Mouse (Mus musculus): ENCODE measurements around the gene Klhl40.

Klhl40 gene

DNA sequence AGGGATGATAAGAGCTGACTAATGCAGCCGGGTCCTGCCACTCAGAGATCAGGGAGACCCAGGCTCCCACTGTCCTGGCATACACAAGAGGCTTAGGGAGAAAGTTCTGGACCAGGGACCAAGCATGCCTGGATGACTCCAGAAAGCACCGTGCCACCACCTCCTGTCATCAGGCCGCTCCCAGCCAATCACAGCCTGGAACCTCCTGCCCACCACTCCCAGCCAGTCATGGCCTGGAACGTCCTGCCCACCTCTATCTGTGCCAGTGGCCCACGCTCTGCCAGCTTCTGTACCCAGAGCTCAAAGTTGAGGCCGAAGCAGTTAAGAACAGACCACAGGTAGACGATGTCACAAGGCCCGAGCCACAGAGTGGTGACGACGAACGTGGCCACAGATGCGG is 7.4 kb downstream of the Klhl40 start:
- DNase-seq, result no peak

DNA sequence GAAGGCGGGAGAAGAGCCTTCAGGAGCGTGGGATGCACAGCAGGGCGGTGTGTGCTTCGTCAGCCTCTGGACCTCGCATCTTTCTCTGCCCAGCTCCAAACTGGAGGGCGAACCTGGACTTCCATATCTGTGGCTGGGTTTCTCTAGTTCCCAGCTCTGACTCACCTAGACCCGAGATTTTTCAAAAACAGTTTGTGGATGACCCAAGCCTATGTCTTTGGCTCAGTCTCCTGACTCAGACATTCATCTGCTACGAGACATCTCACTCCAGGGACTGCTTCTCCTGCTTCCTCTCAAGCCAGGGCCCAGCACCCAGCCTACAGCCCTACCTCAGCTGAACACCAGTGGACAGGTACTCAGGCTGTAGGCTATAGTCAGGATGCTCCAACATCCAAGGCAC is 7.9 kb downstream of the Klhl40 start:
- DNase-seq, result no peak

DNA sequence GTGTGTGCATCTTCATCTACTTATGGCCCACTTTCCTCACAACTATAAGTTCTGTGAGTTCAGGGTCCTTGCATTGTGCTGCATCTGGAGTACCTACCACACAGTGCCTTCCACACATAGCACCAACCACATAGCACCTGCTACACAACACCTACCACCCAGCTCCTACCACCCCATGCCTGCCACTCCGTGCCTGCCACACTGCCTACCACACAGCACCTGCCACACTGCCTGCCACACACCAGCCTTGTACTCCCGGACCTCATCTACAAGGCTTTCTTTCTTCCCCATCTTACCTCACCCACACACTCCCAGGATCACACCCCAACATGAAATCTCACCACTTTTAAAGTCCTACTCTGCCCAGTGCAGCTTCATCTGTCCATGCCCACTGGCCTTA is 9.0 kb downstream of the Klhl40 start:
- DNase-seq, result no peak

DNA sequence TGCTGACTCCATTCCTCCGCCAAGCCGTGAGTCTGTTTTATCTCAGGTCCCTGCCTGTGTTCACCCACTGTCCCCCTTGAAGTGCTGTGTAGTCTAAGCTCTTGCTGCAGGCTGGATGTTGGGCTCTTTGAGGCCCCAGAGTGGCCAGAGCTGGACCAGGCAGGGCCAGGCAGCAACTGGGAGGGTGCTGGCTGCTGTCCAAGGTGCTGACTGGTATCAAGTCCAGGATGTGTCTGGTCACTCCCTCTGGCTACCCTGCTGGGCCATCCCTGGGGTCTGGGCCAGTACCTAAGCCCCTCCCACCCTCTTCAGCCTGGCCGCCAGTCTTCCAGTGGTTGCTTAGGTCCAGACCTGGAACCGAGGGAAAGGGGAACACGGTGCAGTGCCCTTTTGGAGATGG is 13.8 kb downstream of the Klhl40 start:
- DNase-seq, result peak; percentile 77

DNA sequence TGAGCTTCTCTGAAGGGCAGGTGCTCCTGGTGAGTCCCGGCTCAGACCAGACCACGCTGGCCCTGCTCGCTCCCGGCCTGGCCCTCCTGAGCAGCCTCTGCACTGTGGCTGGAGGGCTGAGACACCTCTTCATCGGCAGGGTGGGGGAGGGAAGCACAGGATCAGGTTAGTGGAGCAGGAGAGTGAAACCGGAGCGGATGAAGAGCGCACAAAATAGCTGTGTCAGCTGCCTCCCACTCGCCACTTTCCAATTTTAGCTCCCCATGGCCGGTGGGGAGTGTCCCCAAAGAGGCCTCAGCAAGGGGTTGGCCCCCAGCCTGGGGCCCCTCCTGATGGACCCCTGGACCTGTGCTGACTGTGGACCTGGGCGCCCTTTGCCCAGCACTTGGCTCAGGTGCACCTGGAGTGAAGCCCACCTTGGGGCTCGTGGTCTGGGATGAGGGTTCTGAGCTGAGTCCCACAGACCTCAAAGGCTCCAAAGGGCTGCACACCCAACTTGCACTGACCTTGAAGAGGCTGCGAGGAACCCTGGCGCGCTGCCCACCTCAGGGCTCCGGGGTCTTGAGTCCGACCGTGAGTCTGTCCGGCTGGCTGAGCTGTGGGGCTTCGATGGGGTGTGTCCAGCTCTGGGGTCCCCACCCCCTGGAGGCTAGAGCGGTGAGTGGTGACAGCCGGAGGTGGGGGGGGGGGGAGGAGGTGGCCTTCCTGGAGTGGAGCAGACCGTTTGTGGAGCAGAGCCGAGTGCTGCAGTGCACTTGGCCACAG is 14.5 kb downstream of the Klhl40 start, which contains the start of gene Hhatl:
Gene Hhatl, minus strand, starts transcription at position 751 of the 765 bp plus-strand sequence.
- DNase-seq, result no peak

DNA sequence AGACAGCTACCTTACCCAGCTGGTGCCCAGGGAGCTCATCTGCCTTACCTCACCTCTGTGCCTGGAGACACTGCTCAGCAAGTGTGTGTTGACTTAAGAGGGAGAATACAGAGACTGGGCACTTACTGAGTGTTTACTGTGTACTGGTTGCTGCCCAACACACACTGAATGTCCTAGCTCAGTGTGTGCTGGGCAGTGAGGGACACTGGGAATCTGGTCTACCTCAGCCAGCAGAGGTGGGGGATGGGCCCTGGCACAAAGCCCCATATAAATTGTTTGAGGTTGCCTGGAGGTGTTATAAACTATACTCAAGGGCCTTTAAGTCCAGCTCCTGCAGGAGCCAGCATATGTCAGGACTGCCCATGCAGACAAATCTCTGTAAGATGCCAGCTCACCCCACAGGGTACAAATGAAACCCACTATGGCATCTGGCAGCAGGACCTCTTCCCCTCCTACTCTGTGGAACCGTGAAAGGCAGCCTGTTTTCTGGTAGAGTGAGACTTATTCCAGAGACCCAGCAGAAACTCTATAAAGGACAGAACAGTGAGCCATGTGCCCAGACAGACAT is 17.6 kb downstream of the Klhl40 start:
- DNase-seq, result peak; percentile 20

DNA sequence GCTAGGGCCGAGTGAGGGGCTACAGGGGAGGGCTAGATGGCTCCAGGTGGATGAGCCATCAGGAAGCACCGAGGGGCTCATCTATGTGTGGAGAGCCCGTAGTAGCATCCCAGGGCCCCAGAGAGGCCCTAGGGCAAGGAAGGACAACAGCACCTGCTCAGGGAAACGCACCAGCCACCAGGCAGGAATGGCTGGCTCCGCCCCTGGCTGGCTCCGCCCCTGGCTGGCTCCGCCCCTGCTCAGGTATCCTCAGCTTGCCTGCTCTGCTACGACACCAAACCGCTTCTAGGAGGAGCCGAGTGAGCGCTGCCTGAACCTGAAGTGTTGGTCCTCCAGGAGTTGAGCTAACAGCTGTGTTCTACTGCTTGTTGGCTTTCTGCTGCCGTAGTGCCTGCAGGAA is 20.3 kb downstream of the Klhl40 start:
- DNase-seq, result peak; percentile 52

DNA sequence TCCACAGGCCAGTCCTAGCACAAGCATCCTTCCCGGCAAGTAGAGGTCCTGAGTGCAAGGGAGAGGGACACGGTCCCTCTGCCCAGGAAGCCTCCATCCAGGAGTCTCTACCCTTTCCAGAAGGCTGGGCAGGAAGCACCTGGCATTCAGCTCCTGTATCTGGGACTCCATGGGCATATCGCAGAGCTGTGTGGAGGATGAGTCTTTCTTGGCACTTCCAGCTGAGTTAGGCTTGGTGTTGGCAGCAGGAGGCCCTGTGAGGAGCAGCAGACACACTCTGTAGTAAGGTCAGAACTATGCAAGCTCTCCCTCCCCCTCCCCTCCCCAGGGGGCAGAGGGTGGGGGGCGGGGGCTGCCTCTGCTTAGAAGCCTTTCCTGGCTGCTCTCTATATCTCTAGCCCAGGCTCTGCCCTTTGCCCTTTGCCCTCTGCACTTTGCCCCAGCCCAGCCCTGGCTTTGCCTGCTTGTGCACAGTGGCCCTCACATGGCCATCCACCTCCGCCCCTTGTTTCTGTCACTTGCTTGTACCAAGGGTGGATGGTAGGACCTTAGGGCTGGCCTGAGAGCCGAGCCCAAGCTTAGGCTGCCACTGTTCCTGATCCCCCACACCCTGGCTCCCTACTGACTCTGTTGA is 21.6 kb downstream of the Klhl40 start:
- no peak for DNase-seq

DNA sequence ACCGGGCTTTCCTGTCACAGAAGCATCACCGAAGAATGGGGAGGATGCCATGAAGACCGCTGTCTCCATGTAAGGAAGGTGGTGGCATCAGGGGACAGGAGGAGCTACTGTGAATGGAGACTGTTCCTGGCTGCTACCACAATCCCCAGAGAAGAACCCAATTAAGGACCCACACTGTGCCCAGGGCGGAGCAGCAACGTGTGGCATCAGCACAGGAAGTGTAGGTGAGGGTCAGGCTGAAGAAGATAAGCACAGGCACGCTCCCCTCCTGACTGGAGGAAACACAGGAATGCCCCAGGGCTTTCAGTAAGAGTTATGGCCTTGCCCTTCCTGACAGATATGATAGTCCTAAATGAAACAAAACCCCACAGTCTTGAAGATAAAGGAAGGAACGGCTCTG is 25.3 kb downstream of the Klhl40 start:
- no peak for DNase-seq

DNA sequence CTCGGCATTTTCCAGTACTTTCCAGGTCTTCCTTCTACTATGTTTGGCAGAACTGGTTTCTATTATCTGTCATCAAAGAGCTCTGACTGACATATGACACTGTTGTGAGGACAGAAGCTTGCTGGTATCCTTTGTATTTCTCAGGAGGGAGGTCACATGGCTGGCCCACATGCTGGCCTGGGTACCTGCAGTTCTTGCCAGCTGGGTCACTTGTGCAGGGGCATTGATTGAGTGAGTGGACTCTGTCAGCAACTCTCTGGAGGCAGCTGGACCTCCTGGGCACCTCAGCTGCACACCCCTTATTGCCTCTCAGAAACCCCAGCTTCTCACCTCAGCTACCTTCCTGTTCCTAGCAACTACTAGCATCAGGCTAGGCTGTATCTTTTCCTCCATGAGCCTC is 30.1 kb downstream of the Klhl40 start:
- no peak for DNase-seq

DNA sequence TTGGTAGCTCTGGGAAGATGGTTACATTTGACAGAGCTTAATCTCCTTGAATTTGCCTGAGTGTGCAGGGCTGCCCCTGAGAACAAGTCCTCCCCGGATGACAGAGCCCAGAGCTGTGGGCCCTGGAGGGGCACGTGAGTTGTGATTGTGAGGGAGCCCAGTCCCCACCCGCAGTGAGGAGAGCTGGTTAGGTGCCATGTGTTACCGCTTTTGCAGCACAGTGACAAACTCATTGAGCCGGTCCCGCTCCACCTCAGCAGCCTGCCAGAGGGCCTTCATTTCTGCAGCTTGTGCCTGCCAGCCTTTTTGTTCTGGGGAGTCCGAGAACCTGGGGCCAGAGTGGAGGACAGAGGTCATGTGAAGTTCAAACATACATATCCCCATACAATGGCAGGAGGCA is 30.5 kb downstream of the Klhl40 start:
- DNase-seq, result no peak

DNA sequence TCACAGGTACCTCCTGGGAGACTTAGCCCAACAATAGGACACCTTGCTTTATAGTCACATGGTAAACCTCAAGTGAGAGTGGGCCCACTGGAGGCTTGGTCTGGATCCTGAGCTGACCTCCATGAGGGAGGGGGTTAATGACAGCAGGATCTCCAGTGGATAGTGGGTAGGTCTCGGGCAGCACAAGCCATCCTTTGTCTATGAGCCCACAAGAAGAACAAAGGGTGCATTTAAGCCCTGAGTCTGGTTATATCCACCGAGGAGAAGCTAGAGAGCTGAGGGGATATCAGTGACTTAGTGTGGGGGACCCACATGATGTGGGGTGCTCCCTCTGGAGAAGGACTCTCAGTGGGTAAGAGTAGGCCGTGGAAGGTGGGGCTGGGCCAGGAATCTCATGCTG is 31.1 kb downstream of the Klhl40 start:
- no peak for DNase-seq

DNA sequence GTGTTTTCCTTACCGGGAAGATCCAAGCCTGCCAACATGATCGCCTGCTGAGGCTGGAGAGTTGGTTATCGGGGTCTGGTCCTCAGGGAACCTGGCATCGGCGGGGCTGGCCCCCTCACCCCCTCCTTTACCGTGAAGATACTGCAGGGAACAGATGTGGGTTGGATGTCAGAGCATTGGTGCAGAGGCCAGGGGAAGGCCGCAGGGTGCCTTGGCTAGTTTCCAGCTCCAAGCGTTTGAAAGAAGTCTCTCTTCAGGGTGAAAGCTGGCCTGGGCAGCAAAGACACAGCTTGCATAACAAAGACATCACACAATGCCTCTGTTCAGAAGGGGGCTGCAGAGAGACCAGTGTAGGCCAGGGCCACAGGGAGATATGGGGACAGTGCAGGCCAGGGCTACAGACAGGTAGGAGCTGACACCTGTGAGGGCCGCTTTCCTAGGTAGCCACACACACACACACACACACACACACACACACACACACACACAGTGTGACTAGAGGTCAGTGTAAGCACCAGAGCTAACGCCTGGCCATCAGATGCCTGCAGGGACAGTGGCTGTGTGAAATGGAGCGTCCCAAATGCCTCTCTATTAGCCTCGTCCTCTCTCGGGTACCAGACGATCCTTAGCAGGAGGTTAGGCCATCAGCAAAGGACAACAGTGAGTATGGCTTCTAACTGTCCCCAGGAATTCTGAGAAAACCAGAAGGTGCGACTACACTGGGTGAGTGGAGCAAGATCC is 32.8 kb downstream of the Klhl40 start:
- DNase-seq, result peak; percentile 40

DNA sequence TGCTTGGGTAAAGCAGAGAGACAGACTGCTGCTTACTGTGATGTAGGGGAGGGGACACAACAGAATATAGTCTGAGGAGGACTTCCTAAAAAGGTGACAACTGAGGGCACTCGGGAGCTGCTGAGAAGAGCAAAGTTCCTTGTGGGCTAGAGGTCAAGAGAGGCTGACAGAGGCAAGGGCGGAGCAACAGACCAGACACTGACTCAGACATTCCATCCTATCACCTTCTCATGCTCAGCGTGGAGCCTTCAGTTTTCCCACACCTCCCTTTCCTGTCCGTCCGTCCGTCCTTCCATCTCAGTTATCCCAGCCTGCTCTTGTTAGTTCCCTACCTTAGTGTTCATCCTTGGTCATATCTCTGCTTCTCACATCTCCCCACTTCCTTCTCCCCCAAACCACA is 37.8 kb downstream of the Klhl40 start:
- no peak for DNase-seq

DNA sequence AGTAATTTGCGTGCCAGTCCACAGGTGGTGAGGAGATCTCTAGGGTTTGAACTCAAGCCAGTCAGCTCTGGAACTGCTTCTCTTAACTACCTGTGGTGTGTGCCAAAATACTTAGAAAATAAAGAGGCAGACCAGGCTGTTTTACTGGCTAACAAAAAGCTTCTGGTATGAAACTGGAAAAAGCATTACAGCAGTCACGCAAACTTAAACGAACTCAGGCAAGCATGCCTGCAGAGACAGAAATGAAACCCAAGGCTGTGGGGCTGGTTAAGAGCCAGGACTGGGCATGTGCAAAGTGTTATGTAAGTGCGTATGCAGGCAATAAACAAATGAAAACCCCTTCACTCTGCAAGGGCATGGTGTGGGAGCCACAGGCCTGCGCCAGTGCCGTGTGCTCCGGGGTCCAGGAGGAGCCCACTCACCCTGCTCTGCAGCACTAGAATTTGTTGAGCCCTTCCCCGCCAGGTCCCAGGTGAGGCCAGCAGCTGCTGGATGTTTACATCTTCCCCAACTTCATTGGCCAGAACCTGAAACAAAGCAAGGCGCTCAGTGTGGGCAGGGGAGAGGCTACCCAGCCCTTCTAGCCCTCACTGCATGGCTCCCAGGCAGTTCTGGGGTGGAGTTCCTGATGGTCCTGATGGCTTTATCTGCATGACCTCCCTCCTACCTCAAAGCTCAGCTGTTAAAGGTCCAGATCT is 41.8 kb downstream of the Klhl40 start:
- DNase-seq, result peak; percentile 40

DNA sequence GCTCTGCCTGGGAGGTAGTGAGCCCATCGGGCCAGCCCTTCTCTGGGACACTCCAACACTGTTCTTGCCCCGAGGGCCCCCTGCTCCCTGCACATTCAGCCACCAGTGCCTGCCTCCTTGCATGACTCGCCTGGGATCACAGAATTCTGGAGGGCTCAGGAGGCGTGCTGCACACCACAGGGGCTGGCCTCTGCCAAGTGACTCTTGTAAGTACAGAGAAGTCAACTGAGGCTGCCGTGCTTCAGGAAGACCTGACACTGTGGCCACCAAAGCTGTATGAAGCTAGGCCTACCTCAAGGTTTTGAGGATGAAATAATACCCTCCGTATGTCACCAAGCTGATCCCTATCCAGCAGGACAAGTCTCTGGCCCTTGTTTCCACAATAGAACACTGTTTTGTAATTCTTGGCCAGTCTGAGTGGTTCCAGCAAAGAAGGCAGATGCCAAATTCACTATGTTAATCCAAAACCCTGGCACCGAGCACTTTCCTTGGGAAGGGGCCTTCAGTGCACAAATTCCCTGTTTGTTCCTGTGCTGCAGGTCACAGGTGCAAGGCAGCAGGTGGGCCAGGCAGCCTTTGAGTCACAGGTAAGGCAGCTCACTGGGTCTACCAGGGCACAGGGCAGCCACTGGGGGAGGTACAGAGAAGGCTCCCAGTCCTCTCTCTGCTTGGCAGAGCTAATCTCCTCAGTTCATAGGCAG is 42.5 kb downstream of the Klhl40 start:
- no peak for DNase-seq

DNA sequence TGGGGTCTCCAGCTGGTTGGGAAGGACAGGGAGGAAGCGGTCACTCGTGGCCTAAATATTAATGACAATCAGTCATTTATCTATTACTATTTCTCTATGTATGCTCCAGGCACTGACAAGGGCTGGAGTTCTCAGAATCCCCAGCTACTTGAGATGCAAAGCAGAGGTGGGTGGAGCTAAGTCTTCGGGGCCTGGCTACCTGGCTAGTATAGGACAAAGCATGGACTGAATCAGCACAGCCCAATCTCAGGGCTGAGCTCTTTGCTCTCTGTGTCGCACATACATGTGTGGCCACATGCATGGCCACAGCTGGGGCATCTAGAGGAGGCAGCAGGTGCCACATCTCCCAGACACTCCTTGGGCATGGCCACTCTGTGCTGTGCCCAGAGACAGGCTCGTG is 43.4 kb downstream of the Klhl40 start:
- no peak for DNase-seq

DNA sequence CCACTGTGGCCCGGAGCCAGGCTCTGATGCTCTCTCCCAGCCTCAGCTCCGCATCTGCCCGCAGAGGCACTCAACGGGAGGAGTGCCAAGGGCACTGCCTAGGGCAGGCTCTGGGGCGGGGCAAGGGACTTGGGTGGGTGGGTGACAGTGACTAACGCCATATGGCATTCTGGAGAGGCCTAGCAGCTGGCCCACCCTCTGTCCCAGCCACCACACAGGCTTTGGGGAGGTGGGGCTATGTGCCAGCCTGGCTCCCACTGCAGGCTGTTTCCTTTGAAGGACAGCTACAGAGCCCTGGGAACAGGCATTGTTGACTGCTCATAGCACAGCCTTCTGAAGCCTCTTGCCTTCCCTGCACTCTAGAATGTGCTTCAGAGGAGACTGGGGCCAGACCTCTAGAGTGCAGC is 45.2 kb downstream of the Klhl40 start:
- DNase-seq, result peak; percentile 31

DNA sequence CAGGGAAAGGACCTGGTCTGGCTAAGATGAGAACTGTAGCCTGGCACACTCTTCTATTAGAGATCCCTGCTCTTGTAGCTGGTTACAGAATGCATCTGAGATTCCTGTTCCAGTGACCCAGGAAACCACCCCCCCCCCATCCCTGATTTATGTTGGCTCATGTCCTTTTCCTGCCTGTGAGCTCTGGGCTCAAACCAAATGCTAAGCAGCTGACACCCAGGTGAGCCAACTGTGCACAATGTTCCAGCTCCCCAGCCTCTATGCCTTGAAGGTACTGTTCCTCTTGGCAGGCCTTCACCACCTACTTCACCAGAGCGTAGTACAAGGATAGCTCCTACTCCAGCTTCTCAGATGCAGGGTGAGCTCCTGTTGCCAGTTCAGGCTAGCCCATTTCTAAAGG is 45.6 kb downstream of the Klhl40 start:
- DNase-seq, result no peak

DNA sequence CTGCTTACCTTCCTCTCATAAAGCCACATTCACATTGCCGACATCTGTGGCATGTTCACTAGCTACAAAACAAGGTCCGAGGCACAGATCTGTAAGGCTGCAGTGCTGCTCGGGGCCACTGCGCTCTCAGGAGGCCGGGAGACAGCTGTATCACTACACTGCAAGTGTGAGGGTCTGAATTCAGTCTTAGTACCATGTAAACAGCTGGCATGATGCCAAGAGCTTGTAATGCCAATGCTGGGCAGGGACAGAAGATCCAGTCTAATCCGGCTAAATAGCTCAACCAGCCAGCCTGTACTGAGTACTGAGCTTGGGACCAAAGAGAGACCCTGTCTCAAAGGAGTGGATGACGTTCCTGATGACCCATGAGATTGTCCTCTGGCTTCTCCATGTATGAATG is 46.6 kb downstream of the Klhl40 start:
- DNase-seq, result no peak

DNA sequence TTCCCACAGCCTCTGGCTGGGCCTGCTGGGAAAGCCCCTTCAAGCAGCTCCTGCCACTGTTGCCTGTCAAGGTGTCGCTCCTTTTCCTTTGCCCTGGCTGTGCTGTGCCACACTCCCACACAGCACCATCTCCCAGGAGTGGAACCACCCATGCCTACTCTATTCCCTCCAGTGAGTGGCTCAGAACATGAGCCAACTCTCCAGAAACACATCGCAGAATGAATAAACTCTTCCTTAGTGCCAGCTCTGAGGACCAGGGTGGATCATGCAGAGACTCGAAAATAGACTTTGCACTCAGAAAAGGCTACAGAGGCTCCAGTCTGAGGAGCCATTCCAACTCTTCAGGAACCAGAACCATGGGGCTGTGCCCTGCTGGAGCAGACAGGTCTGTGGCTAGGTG is 48.9 kb downstream of the Klhl40 start:
- DNase-seq, result no peak

DNA sequence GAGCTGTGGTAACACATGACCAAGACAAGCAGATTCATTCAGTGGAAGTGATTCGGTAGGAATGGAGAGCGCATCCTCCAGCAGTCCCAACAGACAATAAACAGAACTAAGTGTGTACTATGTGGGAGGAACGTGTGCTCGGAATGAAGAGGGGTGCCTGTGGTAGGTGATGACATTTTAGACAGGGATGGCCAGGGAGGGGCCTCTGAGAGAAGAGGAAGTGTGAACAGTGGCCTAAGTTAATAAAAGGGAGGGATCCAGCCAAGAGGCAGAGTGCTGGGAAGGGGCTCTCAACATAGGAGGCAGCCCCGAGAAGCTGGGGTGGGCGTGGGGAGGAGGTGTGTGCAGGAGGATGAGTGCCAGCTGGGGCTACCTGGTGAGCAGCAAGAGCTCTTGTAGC is 50.9 kb downstream of the Klhl40 start:
- no peak for DNase-seq
